Mouse (Mus musculus): ENCODE measurements around the gene Xdh. TPM values are rescaled to one million over a fixed set of nuclear protein-coding genes. Genes with fewer than 3 reads are reported as not detected.
"Not testable (repeated sequence)": the region's sequence is repeated elsewhere in the genome, so short reads cannot be mapped to it uniquely, and the experiment has no call there.

The Xdh gene
- total RNA-seq, 1 experiment = 0.13 TPM

GRCm38 (mm10) chr17:73847399-73847798, 102.6 kb downstream of the Xdh start:
- TF ChIP-seq ZNF384 (IDR thresholded peaks at IDR 0.05; ENCODE audit: low read depth, low read length) (no peak), ZC3H11A (IDR thresholded peaks at IDR 0.05; ENCODE audit: borderline replicate concordance, low read depth, low read length) (no peak), HCFC1 (IDR thresholded peaks at IDR 0.05; ENCODE audit: borderline replicate concordance, insufficient read depth, low read length) (no peak), MAFK (IDR thresholded peaks at IDR 0.05; ENCODE audit: insufficient read depth, low read depth, low read length) (no peak), CHD2 (IDR thresholded peaks at IDR 0.05; ENCODE audit: low read depth, low read length) (no peak)
- no peak overlapping the region for H3K27ac ChIP-seq (ENCODE audit: insufficient read depth, low read depth, low read length, poor library complexity, severe bottlenecking)
- in situ Hi-C loops (cut with MboI; ENCODE audit: low sequenced_read_pairs in 2 of 2, unreplicated experiment in 2 of 2) = no loop called here
- H3K4me1 ChIP-seq (ENCODE audit: control insufficient read depth in 2 of 2, insufficient read depth in 2 of 2, low read length in 2 of 2, poor library complexity in 1 of 2) = no peaks in the 10 kb centered on the region
- no peak for DNase-seq (ENCODE audit: low read depth, low spot score)
- H3K9ac ChIP-seq (ENCODE audit: insufficient read depth, low read depth, low read length, poor library complexity, severe bottlenecking) = no peak overlapping the region
- H3K4me3 ChIP-seq (ENCODE audit: insufficient read depth in 1 of 2, low read depth in 1 of 2, low read length in 2 of 2, poor library complexity in 1 of 2, severe bottlenecking in 1 of 2) = no peak overlapping the region
- H3K9me3 ChIP-seq (ENCODE audit: control insufficient read depth, insufficient read depth, low read depth, low read length) = no peaks in the 10 kb centered on the region
- H3K36me3 ChIP-seq (ENCODE audit: control insufficient read depth, insufficient read depth, low read length, poor library complexity, severe bottlenecking) = no peaks in the 10 kb centered on the region

DNA sequence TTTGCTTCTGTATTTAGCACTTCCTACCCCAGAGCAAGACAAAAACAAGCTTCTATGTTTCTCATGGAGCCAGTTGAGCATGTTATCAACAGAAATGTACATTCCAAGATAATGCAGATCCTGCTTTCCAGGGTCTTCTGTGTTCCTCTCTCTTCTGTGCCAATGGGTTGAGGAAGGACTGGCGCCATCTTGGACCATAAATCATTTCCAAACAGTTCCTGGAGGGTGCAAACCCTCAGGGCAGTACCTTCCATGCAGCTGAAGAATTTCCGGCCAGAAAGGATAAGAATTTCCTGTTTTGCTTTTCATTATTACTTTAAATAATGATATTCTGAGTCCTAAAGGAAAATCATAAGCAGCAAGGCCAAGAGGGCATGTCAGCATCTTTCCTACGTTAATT, 104.4 kb downstream of the Xdh start:
- Histone ChIP-seq H3K4me1 (ENCODE audit: control insufficient read depth in 2 of 2, insufficient read depth in 2 of 2, low read length in 2 of 2, poor library complexity in 1 of 2) (no peaks in the 10 kb centered on the region), H3K9me3 (ENCODE audit: control insufficient read depth, insufficient read depth, low read depth, low read length) (no peaks in the 10 kb centered on the region), H3K9ac (ENCODE audit: insufficient read depth, low read depth, low read length, poor library complexity, severe bottlenecking) (no peak overlapping the region), H3K27ac (ENCODE audit: insufficient read depth, low read depth, low read length, poor library complexity, severe bottlenecking) (no peak overlapping the region), H3K36me3 (ENCODE audit: control insufficient read depth, insufficient read depth, low read length, poor library complexity, severe bottlenecking) (no peaks in the 10 kb centered on the region), H3K4me3 (ENCODE audit: insufficient read depth in 1 of 2, low read depth in 1 of 2, low read length in 2 of 2, poor library complexity in 1 of 2, severe bottlenecking in 1 of 2) (no peak overlapping the region)
- DNase-seq (ENCODE audit: low read depth, low spot score) = no peak
- TF ChIP-seq ZNF384 (IDR thresholded peaks at IDR 0.05; ENCODE audit: low read depth, low read length) (no peak), HCFC1 (IDR thresholded peaks at IDR 0.05; ENCODE audit: borderline replicate concordance, insufficient read depth, low read length) (no peak), ZC3H11A (IDR thresholded peaks at IDR 0.05; ENCODE audit: borderline replicate concordance, low read depth, low read length) (no peak), CHD2 (IDR thresholded peaks at IDR 0.05; ENCODE audit: low read depth, low read length) (no peak), MAFK (IDR thresholded peaks at IDR 0.05; ENCODE audit: insufficient read depth, low read depth, low read length) (no peak)
- in situ Hi-C loops (cut with MboI; ENCODE audit: low sequenced_read_pairs in 2 of 2, unreplicated experiment in 2 of 2) = no loop called here

DNA sequence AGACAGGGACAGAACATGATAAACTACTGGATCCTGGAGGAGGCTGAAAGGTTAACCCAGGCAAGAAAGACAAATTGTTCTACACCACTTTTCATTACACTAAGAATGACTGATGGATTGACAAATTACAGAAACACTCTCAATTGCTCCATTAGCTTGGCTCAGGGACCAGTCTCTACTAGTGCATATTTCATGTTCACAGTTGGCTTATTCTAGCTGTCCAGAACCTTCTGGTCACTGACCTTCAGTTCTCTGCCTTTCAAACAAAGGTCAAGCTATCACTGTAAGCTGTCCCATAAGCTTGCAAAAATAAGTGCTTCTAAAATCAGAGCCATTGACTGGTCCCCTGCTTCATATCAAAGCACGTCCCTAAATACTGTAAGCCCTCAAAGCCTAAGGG, 107.0 kb downstream of the Xdh start:
- no peaks in the 10 kb centered on the region for H3K4me1 ChIP-seq (ENCODE audit: control insufficient read depth in 2 of 2, insufficient read depth in 2 of 2, low read length in 2 of 2, poor library complexity in 1 of 2)
- no peak overlapping the region for H3K27ac ChIP-seq (ENCODE audit: insufficient read depth, low read depth, low read length, poor library complexity, severe bottlenecking)
- in situ Hi-C loops (cut with MboI; ENCODE audit: low sequenced_read_pairs in 2 of 2, unreplicated experiment in 2 of 2) = no loop called here
- no peak for TF ChIP-seq ZNF384 (IDR thresholded peaks at IDR 0.05; ENCODE audit: low read depth, low read length)
- no peak for TF ChIP-seq CHD2 (IDR thresholded peaks at IDR 0.05; ENCODE audit: low read depth, low read length)
- no peak for TF ChIP-seq MAFK (IDR thresholded peaks at IDR 0.05; ENCODE audit: insufficient read depth, low read depth, low read length)
- no peak for TF ChIP-seq HCFC1 (IDR thresholded peaks at IDR 0.05; ENCODE audit: borderline replicate concordance, insufficient read depth, low read length)
- no peak for TF ChIP-seq ZC3H11A (IDR thresholded peaks at IDR 0.05; ENCODE audit: borderline replicate concordance, low read depth, low read length)
- no peak for DNase-seq (ENCODE audit: low read depth, low spot score)
- H3K9ac ChIP-seq (ENCODE audit: insufficient read depth, low read depth, low read length, poor library complexity, severe bottlenecking) = no peak overlapping the region
- no peaks in the 10 kb centered on the region for H3K9me3 ChIP-seq (ENCODE audit: control insufficient read depth, insufficient read depth, low read depth, low read length)
- H3K36me3 ChIP-seq (ENCODE audit: control insufficient read depth, insufficient read depth, low read length, poor library complexity, severe bottlenecking) = no peaks in the 10 kb centered on the region
- no peak overlapping the region for H3K4me3 ChIP-seq (ENCODE audit: insufficient read depth in 1 of 2, low read depth in 1 of 2, low read length in 2 of 2, poor library complexity in 1 of 2, severe bottlenecking in 1 of 2)

- in situ Hi-C loops (cut with MboI; ENCODE audit: low sequenced_read_pairs in 2 of 2, unreplicated experiment in 2 of 2); H3K36me3 ChIP-seq (ENCODE audit: control insufficient read depth, insufficient read depth, low read length, poor library complexity, severe bottlenecking); H3K27ac ChIP-seq (ENCODE audit: insufficient read depth, low read depth, low read length, poor library complexity, severe bottlenecking); H3K9ac ChIP-seq (ENCODE audit: insufficient read depth, low read depth, low read length, poor library complexity, severe bottlenecking); DNase-seq (ENCODE audit: low read depth, low spot score); H3K9me3 ChIP-seq (ENCODE audit: control insufficient read depth, insufficient read depth, low read depth, low read length); H3K4me1 ChIP-seq (ENCODE audit: control insufficient read depth in 2 of 2, insufficient read depth in 2 of 2, low read length in 2 of 2, poor library complexity in 1 of 2); H3K4me3 ChIP-seq (ENCODE audit: insufficient read depth in 1 of 2, low read depth in 1 of 2, low read length in 2 of 2, poor library complexity in 1 of 2, severe bottlenecking in 1 of 2): not testable (repeated sequence)
Observed at GRCm38 (mm10) chr17:73839876-73840275, 110.1 kb downstream of the Xdh start.

GRCm38 (mm10) chr17:73839086-73839835, 110.7 kb downstream of the Xdh start:
- H3K9me3 ChIP-seq (ENCODE audit: control insufficient read depth, insufficient read depth, low read depth, low read length) = no peaks in the 10 kb centered on the region
- no peak for TF ChIP-seq MAFK (IDR thresholded peaks at IDR 0.05; ENCODE audit: insufficient read depth, low read depth, low read length)
- TF ChIP-seq ZNF384 (IDR thresholded peaks at IDR 0.05; ENCODE audit: low read depth, low read length) = no peak
- TF ChIP-seq CHD2 (IDR thresholded peaks at IDR 0.05; ENCODE audit: low read depth, low read length) = no peak
- no peak for TF ChIP-seq HCFC1 (IDR thresholded peaks at IDR 0.05; ENCODE audit: borderline replicate concordance, insufficient read depth, low read length)
- TF ChIP-seq ZC3H11A (IDR thresholded peaks at IDR 0.05; ENCODE audit: borderline replicate concordance, low read depth, low read length) = no peak
- no peaks in the 10 kb centered on the region for H3K4me1 ChIP-seq (ENCODE audit: control insufficient read depth in 2 of 2, insufficient read depth in 2 of 2, low read length in 2 of 2, poor library complexity in 1 of 2)
- no peaks in the 10 kb centered on the region for H3K36me3 ChIP-seq (ENCODE audit: control insufficient read depth, insufficient read depth, low read length, poor library complexity, severe bottlenecking)
- DNase-seq (ENCODE audit: low read depth, low spot score) = no peak
- H3K27ac ChIP-seq (ENCODE audit: insufficient read depth, low read depth, low read length, poor library complexity, severe bottlenecking) = no peak overlapping the region
- H3K4me3 ChIP-seq (ENCODE audit: insufficient read depth in 1 of 2, low read depth in 1 of 2, low read length in 2 of 2, poor library complexity in 1 of 2, severe bottlenecking in 1 of 2) = no peak overlapping the region
- H3K9ac ChIP-seq (ENCODE audit: insufficient read depth, low read depth, low read length, poor library complexity, severe bottlenecking) = no peak overlapping the region
- in situ Hi-C loops (cut with MboI; ENCODE audit: low sequenced_read_pairs in 2 of 2, unreplicated experiment in 2 of 2) = no loop called here

Data from ES-E14 (cell line).